Mouse (Mus musculus) gastrocnemius, adult 18-20 months (tissue): ENCODE data around the gene Foxn3. TPM values are rescaled to one million over a fixed set of nuclear protein-coding genes. Genes with fewer than 3 reads are reported as not detected.

Source experiments
- DNase-seq: peaks from one replicate; pipeline ENCODE4 v3.0.0; 2021; ENCODE audit warnings: low spot score
- total RNA-seq, 2 experiments: library from RNA; stranded (reverse); gene quantifications; 2 replicates each; pipeline ENCODE4 v1.2.3; 2021

Gene Foxn3
- total RNA-seq, 2 experiments from 2014 or later = 187 to 214 TPM

DNA sequence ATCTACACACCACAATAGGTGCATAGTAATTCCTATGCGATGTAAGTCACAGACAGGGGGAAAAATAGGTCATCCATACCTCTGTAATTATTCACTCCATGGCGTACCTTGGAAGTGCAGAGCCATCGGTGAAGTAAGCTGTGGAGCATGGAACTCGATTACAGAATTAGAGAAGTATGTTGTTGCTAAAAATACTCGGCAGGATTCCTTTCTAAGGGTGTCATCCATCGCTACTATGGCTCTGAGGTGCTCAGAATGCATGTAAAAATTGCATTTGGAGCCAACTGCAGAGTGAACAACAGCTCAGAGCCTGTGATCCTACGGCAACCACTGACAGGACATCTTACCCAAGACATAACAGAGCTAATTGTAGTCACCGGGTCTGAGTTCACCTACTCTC, 206.7 kb downstream of the Foxn3 start:
- DNase-seq = no peak

DNA sequence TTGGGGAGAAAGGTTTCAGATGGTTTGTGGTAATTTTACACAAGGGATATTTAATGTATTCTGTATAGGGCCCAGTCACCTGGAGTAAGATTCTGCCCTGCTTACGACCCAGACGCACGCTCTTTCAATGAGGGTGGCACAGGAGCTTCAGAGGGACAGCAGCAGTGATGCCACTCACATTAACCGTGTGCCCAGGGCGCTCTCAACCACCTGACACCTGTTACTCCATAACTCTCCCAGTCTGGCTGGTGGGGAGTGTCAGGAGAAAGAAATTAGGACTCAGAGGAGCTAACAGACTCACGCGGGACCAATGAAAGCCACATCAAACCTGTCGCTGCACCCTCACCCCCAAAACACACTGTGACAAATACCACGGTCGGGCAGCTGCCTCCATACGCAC, 209.7 kb downstream of the Foxn3 start:
- DNase-seq = no peak

DNA sequence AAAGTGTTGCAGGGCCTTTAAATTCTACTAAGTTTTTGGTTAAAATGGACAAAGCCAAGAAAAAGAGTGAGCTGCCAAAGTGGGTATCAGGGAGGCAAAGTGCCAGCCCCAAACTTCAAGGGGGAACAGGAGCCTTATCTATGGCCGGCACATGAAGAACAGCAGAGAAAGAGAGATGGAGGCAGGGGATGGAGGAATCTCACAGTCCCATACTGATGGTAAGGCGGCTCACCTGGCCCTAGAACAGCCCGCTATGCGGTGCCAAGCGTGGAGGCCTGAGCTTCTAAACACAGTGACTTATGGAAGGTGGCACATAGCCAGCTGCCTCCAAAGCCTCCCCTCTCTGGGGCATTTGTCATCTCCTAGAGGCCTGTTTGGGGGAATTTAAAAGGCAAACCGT, 210.8 kb downstream of the Foxn3 start:
- no peak for DNase-seq

DNA sequence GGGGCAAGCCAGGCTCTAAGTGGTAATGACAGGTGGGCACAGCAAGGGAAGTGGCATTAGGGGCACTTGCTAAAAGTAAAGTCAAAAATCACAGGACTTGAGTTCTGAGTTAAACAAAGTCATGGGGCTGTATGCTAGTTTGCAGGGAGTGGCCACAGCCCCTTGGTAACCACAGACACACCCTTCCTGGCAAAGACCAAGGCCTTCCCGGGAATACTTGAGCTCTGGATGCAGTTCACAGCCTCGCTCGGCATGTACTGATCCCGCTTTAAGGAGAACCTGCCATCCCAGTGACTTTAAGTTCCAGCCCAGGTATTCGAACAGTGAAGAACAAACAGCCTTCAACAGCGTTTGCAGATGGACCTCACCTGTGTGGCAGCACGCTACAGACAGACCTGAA, 211.2 kb downstream of the Foxn3 start:
- peak; percentile 60 for DNase-seq

DNA sequence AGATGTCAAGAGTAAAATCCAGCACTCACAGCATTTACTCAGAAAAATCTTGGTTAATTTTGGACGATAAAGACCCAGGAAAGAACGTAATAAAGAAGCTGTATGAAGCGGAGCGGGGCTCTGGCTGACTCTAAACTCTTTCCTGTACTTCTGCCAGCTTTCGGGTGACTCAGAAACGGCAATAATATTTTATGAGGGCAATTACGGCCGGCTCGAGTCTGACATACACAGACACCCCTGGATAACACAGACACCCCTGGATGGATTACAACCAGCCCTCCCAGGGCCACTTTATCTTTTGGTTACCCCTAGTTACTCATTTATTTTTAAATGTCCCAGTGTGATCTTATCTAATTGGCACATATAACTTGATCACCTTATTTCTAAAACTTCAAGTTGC, 211.7 kb downstream of the Foxn3 start:
- peak; percentile 69 for DNase-seq

DNA sequence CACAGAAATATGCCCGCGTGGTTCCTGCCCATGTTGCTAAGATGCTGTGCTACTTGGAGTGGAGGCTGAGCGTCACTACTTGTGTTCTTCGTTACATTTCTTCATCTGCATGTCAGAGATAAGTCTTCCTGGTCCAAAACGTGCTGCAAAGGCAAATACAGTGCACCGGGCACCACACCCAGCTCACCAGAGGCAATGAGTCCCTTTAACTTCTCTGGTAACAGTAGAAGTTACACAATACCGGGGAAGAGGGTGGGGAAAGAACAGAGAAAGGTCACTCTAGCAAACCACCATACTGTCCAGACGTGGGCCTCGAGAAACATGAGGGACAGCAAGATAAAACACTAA, 213.8 kb downstream of the Foxn3 start:
- DNase-seq = no peak

DNA sequence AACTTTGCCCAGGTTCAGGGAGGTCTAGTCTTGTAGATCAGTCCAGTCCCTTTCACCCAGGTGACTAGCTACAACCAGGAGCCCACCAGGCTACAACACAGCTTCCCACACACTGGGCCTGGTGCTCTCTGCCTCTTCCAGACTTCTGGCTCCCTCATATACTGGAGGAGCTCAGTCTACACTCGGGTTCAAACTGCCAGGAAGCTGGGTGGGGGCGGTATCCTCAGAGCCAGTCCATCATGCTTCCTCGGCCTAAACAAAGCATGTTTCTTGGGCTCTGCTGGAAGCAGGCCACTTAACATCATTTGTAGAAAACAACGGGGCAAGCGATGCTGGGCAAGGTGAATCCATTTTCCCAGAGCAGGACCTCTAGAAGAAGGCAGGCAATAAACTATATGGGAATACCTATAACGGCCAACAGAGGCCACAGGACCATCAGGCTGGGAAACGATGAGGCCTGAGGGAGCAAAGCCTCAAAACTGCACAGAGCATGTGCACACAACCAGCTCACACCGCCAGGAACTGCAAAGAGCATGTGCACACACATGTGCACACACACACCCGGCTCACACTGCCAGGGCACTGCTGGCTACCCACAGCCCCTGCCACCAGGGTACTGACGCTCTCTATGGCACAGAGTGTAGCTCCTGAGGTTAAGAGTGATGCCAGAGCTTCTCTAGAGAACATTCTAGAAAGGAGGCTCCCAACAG, 214.3 kb downstream of the Foxn3 start:
- no peak for DNase-seq

DNA sequence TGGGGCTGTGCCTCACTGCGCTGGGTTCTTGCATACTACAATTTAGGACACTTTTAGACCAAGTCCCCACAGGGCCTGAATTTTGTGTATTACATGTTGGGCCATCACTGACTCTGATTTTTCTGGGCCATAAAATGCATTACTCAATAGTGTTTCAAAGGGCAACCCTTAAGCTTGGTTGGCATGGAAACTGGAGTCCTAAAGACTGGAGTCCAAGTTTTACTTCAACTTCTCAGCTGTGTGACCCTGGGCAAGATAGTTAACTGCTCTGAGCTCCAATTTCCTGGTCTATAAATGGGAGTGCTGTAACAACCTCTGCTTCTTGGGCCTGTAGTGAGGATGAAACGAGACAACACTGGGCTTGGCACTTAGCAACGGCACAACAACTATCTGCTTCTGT, 215.9 kb downstream of the Foxn3 start:
- no peak for DNase-seq

DNA sequence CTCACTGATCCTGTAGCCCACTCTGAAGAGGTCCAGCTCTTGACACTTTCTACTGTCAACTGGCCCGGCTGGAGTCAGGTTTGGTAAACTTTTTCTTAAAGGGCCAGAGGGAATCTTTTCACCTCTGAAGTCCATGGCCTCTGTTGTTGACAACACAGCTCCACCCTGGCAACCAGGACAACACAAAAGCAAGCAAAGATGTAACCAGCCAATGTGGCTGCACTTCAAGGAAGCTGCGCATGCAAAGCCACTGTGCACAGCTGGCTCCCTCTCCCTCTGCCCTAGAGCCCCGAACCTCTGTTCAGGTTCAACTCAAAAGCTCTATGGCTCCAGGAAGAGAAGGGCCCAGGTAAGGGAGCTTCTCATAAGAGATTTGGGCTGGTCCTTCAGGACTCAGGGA, 216.4 kb downstream of the Foxn3 start:
- DNase-seq = no peak

DNA sequence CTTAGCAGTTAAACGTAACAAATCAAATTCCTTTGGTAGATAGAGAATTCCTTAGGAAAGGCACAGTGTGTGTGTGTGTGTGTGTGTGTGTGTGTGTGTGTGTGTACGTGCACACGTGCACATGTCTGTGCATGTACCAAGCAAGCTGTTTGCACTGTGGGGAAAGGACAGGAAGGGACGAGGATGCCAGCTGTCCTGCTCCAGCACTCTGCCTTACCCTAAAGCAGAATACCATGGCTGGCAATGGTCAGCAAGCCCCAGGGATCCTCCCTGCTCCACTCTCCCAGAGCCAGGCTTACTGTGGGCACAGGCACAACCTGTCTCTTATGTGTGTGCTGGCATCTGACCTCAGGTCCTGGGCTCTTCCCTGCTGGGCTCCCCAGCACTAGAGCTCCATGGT, 218.1 kb downstream of the Foxn3 start:
- no peak for DNase-seq

DNA sequence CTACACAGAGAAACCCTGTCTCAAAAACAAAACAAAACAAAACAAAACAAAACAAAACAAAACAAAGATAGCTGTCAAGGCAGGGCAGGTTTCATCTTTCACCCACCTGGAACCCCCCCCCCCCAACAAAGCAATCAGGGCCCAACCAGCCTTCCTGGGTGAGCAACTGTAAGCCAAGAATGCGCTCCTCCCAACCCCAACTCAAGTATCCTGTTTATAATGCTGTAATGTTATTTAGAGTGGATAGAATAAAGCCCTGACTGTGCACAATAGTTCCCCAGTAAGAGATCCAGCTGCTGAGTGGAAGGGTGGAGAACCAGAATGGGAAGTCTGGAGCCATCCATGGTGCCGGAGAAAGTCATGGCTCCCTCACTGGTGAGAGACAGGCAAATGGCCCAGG, 220.0 kb downstream of the Foxn3 start:
- no peak for DNase-seq

DNA sequence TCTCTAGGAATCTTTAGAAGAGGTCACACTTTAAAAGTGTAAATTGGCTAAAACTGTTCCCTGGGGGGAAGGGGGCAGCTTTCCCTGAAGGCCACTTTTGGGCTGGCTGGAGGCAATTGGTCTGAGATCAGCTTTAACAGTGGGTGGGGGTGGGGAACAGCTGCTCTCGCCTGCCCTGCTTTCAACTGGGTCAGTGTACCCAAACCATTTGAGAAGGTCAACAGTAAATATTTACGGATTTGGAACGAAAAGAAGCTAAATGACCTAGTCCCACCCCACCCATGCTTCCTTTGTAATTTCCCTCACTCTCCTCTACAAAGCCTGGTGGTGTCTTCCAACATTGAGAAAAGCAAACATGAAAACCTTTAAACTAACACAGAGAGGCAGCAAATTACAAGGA, 221.2 kb downstream of the Foxn3 start:
- DNase-seq = no peak

DNA sequence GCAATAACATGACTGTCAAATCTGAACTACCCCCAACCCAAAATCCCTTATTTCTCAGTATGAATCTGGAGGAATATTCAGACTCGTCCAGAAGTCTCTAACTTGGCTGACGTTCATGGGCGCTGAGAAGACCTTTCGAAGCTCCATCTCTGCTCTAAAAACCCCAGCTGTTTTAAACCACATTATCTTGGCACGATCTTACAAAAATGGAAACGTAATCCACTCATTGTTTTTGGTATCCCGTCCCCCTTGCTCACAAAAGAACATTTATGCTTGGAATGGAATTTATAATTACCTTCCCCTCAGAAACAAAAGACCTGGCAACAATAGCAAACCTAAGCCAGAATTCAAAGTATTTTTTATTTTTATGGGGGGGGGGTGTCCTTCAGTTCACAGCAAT, 221.6 kb downstream of the Foxn3 start:
- DNase-seq = no peak

DNA sequence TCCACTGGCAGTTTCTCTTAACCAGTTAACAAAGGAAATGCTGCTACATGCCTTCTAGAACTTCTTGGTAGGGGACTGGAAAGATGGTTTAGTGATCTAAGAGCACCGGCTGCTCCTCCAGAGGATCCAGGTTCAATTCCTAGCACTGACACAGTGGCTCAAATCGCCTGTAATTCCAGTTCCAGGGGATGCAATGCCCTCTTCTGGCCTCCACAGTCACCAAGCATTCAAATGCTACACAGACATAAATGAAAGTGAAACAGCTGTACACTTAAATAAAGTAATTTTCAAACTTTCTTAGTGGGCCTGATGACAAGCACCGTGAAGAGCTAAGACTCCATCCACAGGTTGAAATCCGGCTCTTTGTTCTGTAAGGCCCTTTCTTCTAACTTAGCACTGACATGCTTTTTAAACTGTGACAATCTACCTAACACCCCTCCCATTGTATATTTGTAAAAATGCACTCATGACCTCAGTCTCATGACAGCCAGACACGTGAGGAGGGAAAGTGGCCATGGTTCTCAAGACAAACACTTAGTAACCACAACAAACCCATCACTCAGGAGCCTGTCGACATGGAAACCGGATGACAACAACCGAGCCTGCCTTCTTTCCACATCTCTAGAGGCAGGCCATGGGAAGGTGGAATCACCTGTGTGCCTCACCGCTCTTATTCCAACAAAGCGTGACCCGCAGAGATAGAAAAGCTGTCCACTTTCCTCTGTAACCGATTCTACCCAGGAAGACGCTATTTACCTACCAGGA, 222.8 kb downstream of the Foxn3 start:
- no peak for DNase-seq

DNA sequence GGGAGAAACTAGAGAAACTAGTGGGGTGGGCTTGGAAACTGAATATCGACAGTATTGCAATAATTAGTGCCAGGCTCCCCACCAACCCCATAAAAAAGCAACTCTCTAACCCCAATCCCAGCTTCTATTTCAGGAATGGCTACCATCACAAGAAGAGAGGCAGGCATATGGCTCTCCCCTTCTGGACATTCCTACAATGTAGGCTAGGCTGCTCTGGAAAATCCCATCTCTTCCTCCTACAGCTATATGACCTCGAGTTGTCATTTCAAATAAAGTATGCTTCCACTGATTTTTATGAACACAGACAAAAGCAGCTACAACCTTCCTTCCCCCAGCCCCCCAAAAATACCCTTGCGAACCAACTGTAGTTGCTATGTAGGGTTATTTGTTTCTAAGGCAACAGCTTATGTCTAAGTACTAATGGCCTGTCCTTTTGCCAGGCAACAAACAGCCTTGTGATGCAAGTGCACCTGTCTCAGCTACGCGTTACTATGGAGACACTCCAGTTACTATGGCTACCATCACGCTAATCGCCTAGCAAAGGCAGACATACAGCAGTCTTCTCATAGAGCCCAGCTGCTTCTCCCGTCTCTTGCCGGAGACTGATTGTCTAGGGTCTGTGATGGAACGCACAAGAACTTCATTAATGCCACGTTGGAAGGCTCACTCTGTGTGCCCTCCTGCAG, 223.6 kb downstream of the Foxn3 start:
- peak; percentile 47 for DNase-seq

DNA sequence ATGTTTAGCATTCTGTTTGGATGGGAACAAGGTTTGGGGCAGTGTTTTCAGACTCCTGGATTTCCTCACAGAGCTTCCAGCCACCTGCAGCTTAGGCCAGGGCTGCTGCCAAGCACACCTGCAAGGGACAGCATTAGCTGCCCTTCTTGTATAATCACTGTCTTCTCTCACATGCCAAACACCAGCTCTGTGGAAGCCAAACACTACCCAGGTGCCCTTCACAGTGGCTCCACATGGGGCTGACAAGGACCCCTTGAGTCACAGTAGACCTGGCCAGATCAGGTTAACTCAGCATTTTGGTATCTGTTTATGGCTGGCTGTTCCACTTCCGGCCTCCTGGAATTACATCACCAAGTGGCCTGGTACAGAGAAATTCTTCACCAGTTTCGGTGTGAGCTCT, 224.6 kb downstream of the Foxn3 start:
- DNase-seq = no peak

DNA sequence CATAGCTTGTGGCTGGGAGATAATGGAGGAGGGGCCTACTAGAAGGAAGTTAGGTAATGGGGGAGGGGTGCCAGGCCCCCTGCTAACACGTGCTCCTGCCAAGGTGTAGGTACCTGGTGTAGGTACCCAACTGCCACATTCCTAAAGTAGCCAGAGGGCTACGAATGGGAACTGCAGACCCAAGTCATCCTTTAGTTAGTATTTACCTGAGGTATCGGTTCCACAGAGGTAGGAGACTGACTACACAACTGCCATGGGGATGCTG, 226.3 kb downstream of the Foxn3 start:
- no peak for DNase-seq

DNA sequence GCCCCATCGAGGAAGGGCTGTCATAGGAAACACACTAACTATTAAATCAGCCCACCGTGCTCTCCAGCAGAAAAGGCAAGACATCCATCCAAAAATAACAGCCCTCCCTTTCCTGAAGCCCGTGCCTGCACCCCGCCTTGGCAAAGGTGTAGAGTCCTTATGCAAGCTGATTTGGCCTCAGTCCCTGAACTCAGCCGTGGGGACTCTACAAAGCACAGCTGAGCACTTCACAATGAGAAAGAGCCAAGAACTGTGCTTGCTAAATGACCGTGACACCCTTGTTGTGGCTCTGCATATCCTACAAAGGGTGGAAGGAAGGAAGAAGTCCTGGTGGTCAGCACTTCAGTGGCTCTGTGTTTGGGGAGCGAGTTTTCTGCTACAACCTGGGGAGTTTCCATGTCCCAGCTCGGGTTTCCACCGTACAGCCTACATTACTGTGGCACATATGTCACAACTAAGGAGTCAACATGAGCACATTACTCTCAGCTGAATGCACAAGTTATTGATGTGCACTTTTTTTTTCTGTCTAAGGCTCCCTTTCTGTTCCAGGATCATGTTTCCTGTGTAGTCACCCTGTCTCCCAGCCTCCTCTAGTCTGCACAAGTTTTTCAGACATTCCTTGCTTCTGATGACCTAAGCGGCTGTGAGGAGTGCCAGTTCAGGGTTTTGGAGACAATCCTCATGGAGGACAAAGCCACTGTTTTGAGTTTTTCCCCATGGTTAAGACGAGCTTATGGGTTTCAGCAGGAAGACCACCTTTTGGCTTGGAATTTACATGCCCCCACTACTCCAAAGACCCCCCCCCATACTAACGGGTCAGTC, 226.8 kb downstream of the Foxn3 start:
- DNase-seq = peak; percentile 91

DNA sequence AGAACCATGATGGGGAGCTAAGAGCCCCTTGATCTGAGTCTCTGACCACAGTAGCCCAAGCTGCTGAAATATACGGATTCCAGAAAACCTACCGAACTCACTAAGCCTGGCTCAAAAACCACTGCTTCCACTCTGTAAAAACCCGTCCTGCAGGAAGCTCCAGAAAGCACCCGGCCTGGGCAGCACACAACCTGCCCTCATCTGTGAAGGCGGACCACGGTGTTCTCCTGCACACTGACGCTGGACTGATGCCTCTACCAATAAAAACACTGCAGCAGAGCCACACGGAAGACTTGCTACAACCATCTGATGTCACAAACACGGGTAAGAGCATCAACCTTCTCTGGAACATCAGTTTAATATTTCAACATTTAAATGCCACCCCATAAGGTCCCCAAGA, 227.8 kb downstream of the Foxn3 start:
- DNase-seq = no peak

DNA sequence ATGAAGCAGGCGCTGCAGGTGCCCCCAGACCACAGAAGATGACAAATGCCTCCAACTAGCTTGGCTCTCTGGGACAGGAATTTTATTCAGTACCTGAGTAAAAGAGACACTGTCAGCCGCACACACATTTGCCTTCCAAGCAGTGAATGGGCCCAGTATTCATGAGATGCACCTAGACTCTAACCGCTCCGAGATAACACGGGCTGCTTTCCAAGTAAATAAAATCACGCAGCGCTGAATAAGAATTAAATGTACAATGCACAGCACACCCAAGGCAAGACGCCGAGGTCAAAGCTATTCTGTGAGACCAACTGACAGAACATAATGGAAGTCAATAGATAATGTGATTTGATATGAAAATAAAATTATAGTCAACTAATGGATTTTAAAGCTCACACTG, 229.4 kb downstream of the Foxn3 start:
- no peak for DNase-seq

DNA sequence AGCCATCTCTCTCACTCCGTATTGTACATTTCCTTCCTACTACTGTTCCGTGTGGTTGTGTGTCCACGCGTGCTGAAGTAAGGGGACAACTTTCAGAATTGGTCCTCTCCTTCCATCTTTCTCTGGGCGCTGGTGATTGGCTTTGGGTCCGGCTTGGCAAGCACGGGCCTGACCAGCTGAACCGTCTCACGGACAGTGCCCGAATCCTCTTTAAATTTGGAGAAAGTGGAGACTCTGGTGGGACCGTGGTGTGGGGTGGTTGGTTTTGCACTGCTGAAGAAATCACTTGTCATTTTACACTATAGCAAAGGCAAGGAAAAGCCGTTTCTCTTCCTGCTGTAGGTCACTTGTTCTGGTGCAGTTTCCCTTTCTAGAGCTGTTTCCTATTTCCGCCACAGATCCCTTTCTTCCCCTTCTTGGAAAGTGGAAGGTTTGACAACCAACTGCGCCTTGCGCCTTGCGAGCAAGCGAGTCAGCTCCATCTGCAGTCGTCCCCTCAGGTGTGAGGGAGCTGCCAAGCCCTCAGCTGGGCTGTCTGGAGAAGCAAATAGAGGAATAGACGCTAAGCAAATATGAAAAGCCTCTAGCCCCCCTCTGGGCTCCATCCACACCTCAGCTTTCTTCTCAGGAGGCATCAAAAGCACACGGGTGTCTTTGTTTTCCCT, 229.9 kb downstream of the Foxn3 start:
- no peak for DNase-seq
